Mouse (Mus musculus) embryo, embryonic 11.5 days (tissue): ENCODE measurements around the gene Tpsb2.

Source experiments
- DNase-seq: peaks from one replicate; pipeline ENCODE4 v3.0.0-alpha.2; 2012; ENCODE audit warnings: low read depth, low spot score

Gene Tpsb2

GRCm38 (mm10) chr17:25366005-25366404, at the start of gene Tpsb2:
Tpsb2 (plus strand) TSS chr17:25366305.
- DNase-seq: no peak

DNA sequence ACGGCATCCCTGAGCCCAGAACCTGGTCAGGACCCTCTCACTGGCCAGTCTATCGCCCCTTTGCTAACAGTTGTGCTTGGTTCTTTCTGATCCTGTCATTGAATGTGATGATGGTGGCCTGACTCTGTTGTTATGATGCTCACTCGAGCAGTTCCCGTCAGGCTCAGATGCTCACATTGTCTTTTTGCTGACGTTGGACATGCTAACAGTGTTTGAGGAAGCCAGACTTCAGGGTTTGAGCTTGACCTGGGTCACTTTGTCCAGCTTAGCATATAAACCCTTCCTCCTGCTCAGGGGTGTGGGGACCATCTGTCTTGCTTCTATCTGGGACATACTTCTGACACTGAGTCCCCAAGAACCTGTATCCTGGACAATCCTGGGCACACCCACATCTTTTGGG, 47.8 kb upstream of the Tpsb2 start, which contains the start of gene Prss29:
Gene Prss29 (plus strand): TSS at position 301 of the 400 bp plus-strand sequence.
- DNase-seq: no peak

GRCm38 (mm10) chr17:25320819-25321218, 45.3 kb upstream of the Tpsb2 start:
- DNase-seq: no peak

GRCm38 (mm10) chr17:25322930-25323329, 43.2 kb upstream of the Tpsb2 start:
- no peak for DNase-seq

DNA sequence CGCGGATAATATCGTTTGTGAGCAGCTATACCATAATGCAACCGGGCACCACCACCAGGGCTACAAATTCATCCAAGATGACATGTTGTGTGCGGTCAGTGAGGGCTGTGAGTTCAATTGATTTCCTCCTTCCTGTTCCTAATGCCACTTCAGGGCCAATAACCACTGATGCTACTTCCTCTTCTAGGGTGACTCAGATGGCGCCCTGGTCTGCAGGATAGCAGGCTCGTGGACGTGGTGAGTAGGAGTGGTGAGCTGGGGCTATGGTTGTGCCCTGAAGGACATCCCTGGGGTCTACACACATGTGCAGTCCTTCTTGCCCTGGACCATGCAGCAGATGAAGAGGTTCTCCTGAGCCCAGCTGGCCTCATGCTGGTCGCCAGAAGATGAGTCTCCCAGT, 33.8 kb upstream of the Tpsb2 start:
- no peak for DNase-seq

DNA sequence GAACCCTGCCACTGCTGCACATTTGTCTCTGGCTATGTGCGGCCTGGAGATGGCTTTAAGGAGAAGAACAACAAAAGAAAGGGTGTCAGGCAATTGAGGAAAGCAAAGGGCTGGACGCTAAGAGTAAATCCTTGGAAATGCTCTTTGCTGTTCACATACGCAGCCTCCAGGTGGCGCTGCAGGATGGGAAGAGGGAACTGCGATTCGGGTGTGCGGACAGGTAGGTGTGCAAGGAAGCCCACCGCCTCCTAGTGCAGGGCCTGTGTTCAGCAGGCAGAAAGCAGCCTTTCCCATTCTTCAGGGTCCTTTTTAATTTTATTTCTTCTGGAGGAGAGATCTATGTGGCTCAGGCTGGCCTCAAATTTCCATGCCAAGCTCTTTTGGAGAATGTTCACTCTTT, 32.2 kb upstream of the Tpsb2 start:
- DNase-seq: peak; percentile 63

- DNase-seq: no peak
Observed at GRCm38 (mm10) chr17:25338218-25338617, 27.9 kb upstream of the Tpsb2 start.

GRCm38 (mm10) chr17:25340003-25340402, 26.1 kb upstream of the Tpsb2 start:
- no peak for DNase-seq

DNA sequence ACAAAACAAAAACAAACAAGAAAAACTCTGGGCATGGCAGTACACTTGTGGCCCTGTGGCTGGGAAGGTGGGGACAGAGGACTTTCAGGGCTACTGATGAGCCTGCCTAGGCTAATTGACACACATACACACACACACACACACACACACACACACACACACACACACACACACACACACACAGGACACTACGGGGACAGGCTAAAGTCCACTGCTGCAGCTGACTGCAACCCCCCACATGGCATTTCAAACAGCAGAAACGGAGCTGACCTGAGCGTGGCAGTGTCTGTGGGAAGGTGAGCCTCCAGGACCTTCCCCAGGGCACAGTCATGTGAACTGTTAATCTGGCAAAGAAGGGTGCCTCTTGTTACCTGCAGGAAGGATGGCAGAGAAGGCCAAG, 24.6 kb upstream of the Tpsb2 start:
- DNase-seq: no peak

- DNase-seq: no peak
Observed at GRCm38 (mm10) chr17:25345462-25345861, 20.6 kb upstream of the Tpsb2 start, which contains the start of gene Tpsab1. Tpsab1 (minus strand) TSS chr17:25345562.

GRCm38 (mm10) chr17:25361291-25361690, 4.8 kb upstream of the Tpsb2 start:
- no peak for DNase-seq

GRCm38 (mm10) chr17:25363726-25364125, 2.4 kb upstream of the Tpsb2 start:
- peak; percentile 8 for DNase-seq

DNA sequence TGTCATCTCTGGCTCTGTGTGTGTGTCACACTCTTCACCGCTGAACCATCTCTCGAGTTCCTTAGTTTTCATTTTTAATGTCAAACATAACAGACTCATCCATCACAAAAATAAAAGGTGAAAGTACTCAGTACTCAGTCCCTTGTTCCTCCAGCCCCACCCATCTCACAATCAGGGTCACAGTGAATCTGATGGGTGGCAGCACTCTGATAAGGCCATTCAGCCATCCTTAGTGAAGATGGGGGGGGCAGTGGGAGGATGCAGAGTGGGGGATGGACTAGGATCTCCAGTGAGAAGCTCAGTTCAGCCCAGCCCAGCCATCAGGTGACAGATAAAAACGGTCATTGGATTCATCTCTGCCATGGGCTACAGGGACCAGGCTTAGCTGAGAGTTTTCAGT, 2.9 kb downstream of the Tpsb2 start, which contains the start of gene Tpsg1:
Gene Tpsg1 (plus strand): TSS at position 301 of the 400 bp plus-strand sequence.
- no peak for DNase-seq

DNA sequence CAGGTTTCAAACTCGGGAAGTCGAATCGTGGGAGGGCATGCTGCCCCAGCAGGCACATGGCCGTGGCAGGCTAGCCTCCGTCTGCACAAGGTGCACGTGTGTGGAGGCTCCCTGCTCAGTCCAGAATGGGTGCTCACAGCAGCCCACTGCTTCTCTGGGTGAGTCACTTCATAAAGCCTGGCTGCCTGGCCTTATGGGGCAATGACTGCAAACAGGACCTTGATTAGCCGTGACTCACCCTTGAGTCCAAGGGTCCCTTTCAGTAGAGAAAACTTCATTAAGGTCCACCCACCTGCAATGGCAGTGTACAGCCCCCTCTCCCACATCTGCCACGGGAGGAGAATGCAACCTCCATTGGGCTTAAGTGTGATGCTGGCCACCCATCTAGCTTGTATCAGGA, 6.4 kb downstream of the Tpsb2 start:
- no peak for DNase-seq

- DNase-seq: no peak
Observed at GRCm38 (mm10) chr17:25374011-25374410, 7.9 kb downstream of the Tpsb2 start.

- DNase-seq: no peak
Observed at GRCm38 (mm10) chr17:25394526-25394925, 28.4 kb downstream of the Tpsb2 start.

DNA sequence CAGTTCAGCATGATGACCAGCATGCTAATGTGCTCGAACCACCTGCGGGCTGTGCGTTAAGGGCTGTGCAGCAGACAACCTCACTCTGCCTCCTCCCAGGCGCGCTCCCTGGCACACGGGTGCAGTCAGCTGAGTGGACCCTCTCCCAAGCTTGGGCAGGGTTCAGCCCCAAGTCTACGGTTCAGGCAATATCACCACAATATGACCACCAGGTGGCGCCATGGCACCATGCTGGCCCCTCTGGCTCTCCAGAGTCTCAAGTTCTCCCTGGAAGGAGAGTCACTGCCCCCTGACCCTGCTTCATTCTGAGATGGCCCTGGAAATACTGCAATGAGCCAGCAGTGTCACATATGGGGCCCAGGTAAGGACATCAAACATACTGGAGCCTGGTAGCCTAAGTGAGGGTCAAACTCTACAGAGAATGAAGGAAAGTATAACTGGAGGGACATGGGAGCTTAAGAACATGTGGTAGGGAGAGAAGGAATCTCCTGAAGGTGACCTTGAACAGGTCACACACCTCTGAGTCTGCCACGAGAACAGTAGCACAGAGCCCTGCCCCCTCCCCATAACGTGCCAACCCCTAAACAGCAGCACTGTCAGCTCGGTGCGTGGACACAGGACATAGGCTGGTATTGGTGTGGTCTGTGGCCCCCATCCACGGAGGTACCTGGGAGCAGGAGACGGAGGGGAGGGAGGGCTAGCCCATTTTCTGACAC, 31.9 kb downstream of the Tpsb2 start:
- peak; percentile 75 for DNase-seq

DNA sequence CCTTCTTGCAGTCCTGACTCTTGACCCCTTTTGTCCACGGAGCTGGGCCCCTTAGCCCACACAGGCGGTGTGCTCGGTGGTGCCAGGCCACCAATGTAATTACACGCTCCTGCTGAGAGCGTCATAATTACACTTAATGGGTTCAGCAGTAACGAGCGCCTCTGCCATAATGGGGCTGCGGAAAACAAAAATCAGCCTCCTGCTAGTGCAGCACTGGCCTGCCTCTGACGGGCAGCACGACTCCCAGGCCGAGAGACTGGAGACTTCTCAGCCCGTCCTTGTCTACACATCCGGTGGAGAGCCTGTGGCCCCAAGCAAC, 32.4 kb downstream of the Tpsb2 start:
- DNase-seq: no peak

DNA sequence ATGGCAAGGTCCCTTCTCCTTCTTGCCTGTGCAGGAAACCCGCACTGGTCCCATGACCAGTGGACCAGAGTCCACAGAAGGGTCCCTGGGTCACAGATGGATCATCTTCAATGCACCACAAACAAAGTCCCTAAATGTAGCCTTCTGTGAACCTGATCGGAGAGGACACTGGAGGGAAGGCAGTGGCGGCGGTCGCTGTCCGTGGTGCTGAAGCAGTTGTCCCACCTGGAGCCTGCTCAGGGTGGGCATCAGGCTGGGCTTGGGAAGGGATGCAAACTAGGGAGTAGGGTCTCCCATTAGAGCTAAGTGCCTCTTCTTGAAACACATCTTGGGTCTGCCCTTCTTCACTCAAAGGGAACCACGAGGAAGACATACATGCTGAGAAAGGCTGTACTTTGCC, 34.3 kb downstream of the Tpsb2 start:
- no peak for DNase-seq

DNA sequence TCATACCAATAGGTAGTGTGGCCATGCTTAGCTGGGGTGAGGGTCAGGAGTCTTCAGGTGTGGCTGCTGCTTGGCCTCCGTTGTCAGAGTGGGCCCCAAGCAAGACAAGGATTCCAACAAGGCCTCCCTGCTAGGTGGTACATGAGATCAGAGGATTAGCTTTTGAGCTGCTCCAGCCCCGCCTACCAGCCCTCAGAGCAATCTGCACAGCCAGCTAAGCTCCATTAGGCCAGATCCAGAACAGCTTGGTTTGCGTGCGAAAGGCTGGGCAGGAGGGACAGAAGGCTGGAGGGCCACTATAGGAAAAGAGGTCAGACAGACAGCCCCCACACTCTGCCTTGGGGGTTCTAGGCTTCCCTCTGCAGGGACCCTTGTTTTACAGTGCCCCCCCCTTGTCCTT, 35.4 kb downstream of the Tpsb2 start:
- no peak for DNase-seq

DNA sequence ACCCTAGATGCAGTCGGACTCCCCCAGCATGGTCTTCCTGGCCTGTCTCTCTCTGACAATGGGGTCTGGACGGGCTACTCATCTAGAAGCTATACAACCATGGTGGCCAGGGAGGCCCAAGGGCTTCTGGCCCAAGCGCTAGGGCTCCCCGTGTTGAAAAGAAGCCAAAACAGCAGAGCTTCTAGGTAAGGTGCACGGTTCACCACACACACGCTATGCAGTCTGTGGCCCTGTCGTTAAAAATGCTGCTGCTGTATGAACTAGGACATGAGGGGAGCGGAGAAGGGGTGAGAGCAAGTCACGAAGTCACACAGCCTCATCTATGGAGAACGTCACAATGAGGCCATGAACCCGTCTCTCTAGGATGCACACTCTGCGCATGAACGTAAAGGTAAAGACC, 36.1 kb downstream of the Tpsb2 start:
- DNase-seq: no peak

GRCm38 (mm10) chr17:25404190-25404589, 38.1 kb downstream of the Tpsb2 start:
- no peak for DNase-seq

- DNase-seq: no peak
Observed at GRCm38 (mm10) chr17:25405224-25405895, 39.3 kb downstream of the Tpsb2 start.
